Mouse (Mus musculus): ENCODE data around the gene Amer1. TPM values are rescaled to one million over a fixed set of nuclear protein-coding genes. Genes with fewer than 3 reads are reported as not detected.

Gene Amer1
- polyA plus RNA-seq (2014; fragmentation: Nextera tagmentation; extraction: Ambion mirVana): 12.9 and 13.8 TPM in 2 replicates

- peak; percentile 99 for ATAC-seq (ENCODE audit: low read depth)
- Histone ChIP-seq H3K9me3 (ENCODE audit: control insufficient read depth, low read length) (no peaks in the 10 kb centered on the region), H3K4me3 (ENCODE audit: low read depth, low read length) (peak within 1 kb of the TSS; percentile 51), H3K27ac (ENCODE audit: low read depth, low read length) (peak within 1 kb of the TSS; percentile 74), H3K9ac (replicated peaks; ENCODE audit: low read depth, low read length) (peak within 1 kb of the TSS; percentile 54), H3K4me2 (ENCODE audit: low read depth, low read length) (peak within 1 kb of the TSS; percentile 44), H3K4me1 (ENCODE audit: control insufficient read depth, insufficient read depth, low read length) (peaks cover 8% of the 10 kb centered on the region; the same call in 1 of the 2 replicates), H3K36me3 (ENCODE audit: control insufficient read depth, insufficient read depth, low read length) (no peaks in the 10 kb centered on the region), H3K27me3 (ENCODE audit: control insufficient read depth, insufficient read depth, low read length) (no peaks in the 10 kb centered on the region)
- WGBS: 12% methylated on average over 19 of the region's 19 CpGs
Observed at GRCm38 (mm10) chrX:95444776-95445111, at the start of gene Amer1. Amer1 (minus strand) TSS chrX:95444872.

GRCm38 (mm10) chrX:95457166-95457565 lies 12.5 kb upstream of the Amer1 start:
- ATAC-seq (ENCODE audit: low read depth): no peak
- no peak overlapping the region for H3K9ac ChIP-seq (replicated peaks; ENCODE audit: low read depth, low read length)
- H3K9me3 ChIP-seq (ENCODE audit: control insufficient read depth, low read length): no peaks in the 10 kb centered on the region
- no peaks in the 10 kb centered on the region for H3K27me3 ChIP-seq (ENCODE audit: control insufficient read depth, insufficient read depth, low read length)
- H3K4me2 ChIP-seq (ENCODE audit: low read depth, low read length): no peak overlapping the region
- no peak overlapping the region for H3K4me3 ChIP-seq (ENCODE audit: low read depth, low read length)
- H3K36me3 ChIP-seq (ENCODE audit: control insufficient read depth, insufficient read depth, low read length): no peaks in the 10 kb centered on the region
- no peak overlapping the region for H3K27ac ChIP-seq (ENCODE audit: low read depth, low read length)
- H3K4me1 ChIP-seq (ENCODE audit: control insufficient read depth, insufficient read depth, low read length): no peaks in the 10 kb centered on the region
- WGBS: 74% methylated on average over 3 of the region's 3 CpGs

GRCm38 (mm10) chrX:95445866-95446265 lies 1.2 kb upstream of the Amer1 start:
- H3K9me3 ChIP-seq (ENCODE audit: control insufficient read depth, low read length): no peaks in the 10 kb centered on the region
- no peaks in the 10 kb centered on the region for H3K36me3 ChIP-seq (ENCODE audit: control insufficient read depth, insufficient read depth, low read length)
- peaks cover 8% of the 10 kb centered on the region; the same call in 1 of the 2 replicates for H3K4me1 ChIP-seq (ENCODE audit: control insufficient read depth, insufficient read depth, low read length)
- 80% methylated on average over 2 of the region's 2 CpGs for WGBS
- H3K4me3 ChIP-seq (ENCODE audit: low read depth, low read length): no peak overlapping the region
- ATAC-seq (ENCODE audit: low read depth): no peak
- H3K9ac ChIP-seq (replicated peaks; ENCODE audit: low read depth, low read length): no peak overlapping the region
- H3K27ac ChIP-seq (ENCODE audit: low read depth, low read length): no peak overlapping the region
- no peaks in the 10 kb centered on the region for H3K27me3 ChIP-seq (ENCODE audit: control insufficient read depth, insufficient read depth, low read length)
- H3K4me2 ChIP-seq (ENCODE audit: low read depth, low read length): no peak overlapping the region

GRCm38 (mm10) chrX:95445141-95445540 lies 469 bp upstream of the Amer1 start:
- Histone ChIP-seq H3K9ac (replicated peaks; ENCODE audit: low read depth, low read length) (peak overlapping the region; percentile 54; the same call in 1 of the 2 replicates), H3K27ac (ENCODE audit: low read depth, low read length) (no peak overlapping the region), H3K4me2 (ENCODE audit: low read depth, low read length) (peak overlapping the region; percentile 44), H3K4me1 (ENCODE audit: control insufficient read depth, insufficient read depth, low read length) (peaks cover 8% of the 10 kb centered on the region; the same call in 1 of the 2 replicates), H3K4me3 (ENCODE audit: low read depth, low read length) (peak overlapping the region; percentile 51), H3K9me3 (ENCODE audit: control insufficient read depth, low read length) (no peaks in the 10 kb centered on the region), H3K36me3 (ENCODE audit: control insufficient read depth, insufficient read depth, low read length) (no peaks in the 10 kb centered on the region), H3K27me3 (ENCODE audit: control insufficient read depth, insufficient read depth, low read length) (no peaks in the 10 kb centered on the region)
- WGBS: 41% methylated on average over 3 of the region's 3 CpGs
- 0 out of 2 replicates have a peak, but pooled peaks have one; percentile 1 for ATAC-seq (ENCODE audit: low read depth)

- peak overlapping the region; percentile 54 for H3K9ac ChIP-seq (replicated peaks; ENCODE audit: low read depth, low read length)
- H3K27ac ChIP-seq (ENCODE audit: low read depth, low read length): peak overlapping the region; percentile 74
- no peaks in the 10 kb centered on the region for H3K36me3 ChIP-seq (ENCODE audit: control insufficient read depth, insufficient read depth, low read length)
- no peaks in the 10 kb centered on the region for H3K27me3 ChIP-seq (ENCODE audit: control insufficient read depth, insufficient read depth, low read length)
- peak overlapping the region; percentile 44 for H3K4me2 ChIP-seq (ENCODE audit: low read depth, low read length)
- H3K9me3 ChIP-seq (ENCODE audit: control insufficient read depth, low read length): no peaks in the 10 kb centered on the region
- H3K4me1 ChIP-seq (ENCODE audit: control insufficient read depth, insufficient read depth, low read length): peaks cover 8% of the 10 kb centered on the region; the same call in 1 of the 2 replicates
- H3K4me3 ChIP-seq (ENCODE audit: low read depth, low read length): peak overlapping the region; percentile 51
- peak; percentile 87 for ATAC-seq (ENCODE audit: low read depth)
- WGBS: 17% methylated on average over 42 of the region's 42 CpGs
Observed at GRCm38 (mm10) chrX:95443898-95444775, 535 bp downstream of the Amer1 start.

GRCm38 (mm10) chrX:95443390-95443789 lies 1.3 kb downstream of the Amer1 start:
- H3K4me3 ChIP-seq (ENCODE audit: low read depth, low read length): peak overlapping the region; percentile 51
- no peaks in the 10 kb centered on the region for H3K9me3 ChIP-seq (ENCODE audit: control insufficient read depth, low read length)
- H3K27me3 ChIP-seq (ENCODE audit: control insufficient read depth, insufficient read depth, low read length): no peaks in the 10 kb centered on the region
- peak overlapping the region; percentile 54 for H3K9ac ChIP-seq (replicated peaks; ENCODE audit: low read depth, low read length)
- peak overlapping the region; percentile 44 for H3K4me2 ChIP-seq (ENCODE audit: low read depth, low read length)
- peaks cover 8% of the 10 kb centered on the region; the same call in 1 of the 2 replicates for H3K4me1 ChIP-seq (ENCODE audit: control insufficient read depth, insufficient read depth, low read length)
- peak overlapping the region; percentile 74; the same call in 1 of the 2 replicates for H3K27ac ChIP-seq (ENCODE audit: low read depth, low read length)
- 30% methylated on average over 12 of the region's 12 CpGs for WGBS
- no peaks in the 10 kb centered on the region for H3K36me3 ChIP-seq (ENCODE audit: control insufficient read depth, insufficient read depth, low read length)
- ATAC-seq (ENCODE audit: low read depth): no peak

GRCm38 (mm10) chrX:95442261-95442660 lies 2.4 kb downstream of the Amer1 start:
- Histone ChIP-seq H3K9me3 (ENCODE audit: control insufficient read depth, low read length) (no peaks in the 10 kb centered on the region), H3K36me3 (ENCODE audit: control insufficient read depth, insufficient read depth, low read length) (no peaks in the 10 kb centered on the region), H3K27me3 (ENCODE audit: control insufficient read depth, insufficient read depth, low read length) (no peaks in the 10 kb centered on the region), H3K4me2 (ENCODE audit: low read depth, low read length) (no peak overlapping the region), H3K4me3 (ENCODE audit: low read depth, low read length) (no peak overlapping the region), H3K27ac (ENCODE audit: low read depth, low read length) (no peak overlapping the region), H3K9ac (replicated peaks; ENCODE audit: low read depth, low read length) (no peak overlapping the region), H3K4me1 (ENCODE audit: control insufficient read depth, insufficient read depth, low read length) (peaks cover 8% of the 10 kb centered on the region; the same call in 1 of the 2 replicates)
- ATAC-seq (ENCODE audit: low read depth): no peak
- 65% methylated on average over 1 of the region's 1 CpGs for WGBS

- peaks cover 8% of the 10 kb centered on the region; the same call in 1 of the 2 replicates for H3K4me1 ChIP-seq (ENCODE audit: control insufficient read depth, insufficient read depth, low read length)
- no peak overlapping the region for H3K27ac ChIP-seq (ENCODE audit: low read depth, low read length)
- no peak overlapping the region for H3K4me2 ChIP-seq (ENCODE audit: low read depth, low read length)
- no peaks in the 10 kb centered on the region for H3K9me3 ChIP-seq (ENCODE audit: control insufficient read depth, low read length)
- H3K9ac ChIP-seq (replicated peaks; ENCODE audit: low read depth, low read length): no peak overlapping the region
- no peak overlapping the region for H3K4me3 ChIP-seq (ENCODE audit: low read depth, low read length)
- no peak for ATAC-seq (ENCODE audit: low read depth)
- H3K36me3 ChIP-seq (ENCODE audit: control insufficient read depth, insufficient read depth, low read length): no peaks in the 10 kb centered on the region
- no peaks in the 10 kb centered on the region for H3K27me3 ChIP-seq (ENCODE audit: control insufficient read depth, insufficient read depth, low read length)
Observed at GRCm38 (mm10) chrX:95441290-95441689, 3.4 kb downstream of the Amer1 start.

- H3K36me3 ChIP-seq (ENCODE audit: control insufficient read depth, insufficient read depth, low read length): no peaks in the 10 kb centered on the region
- no peak overlapping the region for H3K27ac ChIP-seq (ENCODE audit: low read depth, low read length)
- WGBS: 87% methylated on average over 4 of the region's 4 CpGs
- H3K27me3 ChIP-seq (ENCODE audit: control insufficient read depth, insufficient read depth, low read length): no peaks in the 10 kb centered on the region
- H3K4me1 ChIP-seq (ENCODE audit: control insufficient read depth, insufficient read depth, low read length): peaks cover 8% of the 10 kb centered on the region; the same call in 1 of the 2 replicates
- no peak overlapping the region for H3K4me3 ChIP-seq (ENCODE audit: low read depth, low read length)
- ATAC-seq (ENCODE audit: low read depth): no peak
- H3K4me2 ChIP-seq (ENCODE audit: low read depth, low read length): no peak overlapping the region
- H3K9ac ChIP-seq (replicated peaks; ENCODE audit: low read depth, low read length): no peak overlapping the region
- no peaks in the 10 kb centered on the region for H3K9me3 ChIP-seq (ENCODE audit: control insufficient read depth, low read length)
Observed at GRCm38 (mm10) chrX:95438491-95438890, 6.2 kb downstream of the Amer1 start.
